Mouse (Mus musculus): Measurements from ENCODE around the gene Gjb4.
A peak's percentile ranks its signal among the peaks of the same experiment; 100 is the strongest.

Gjb4 gene

DNA sequence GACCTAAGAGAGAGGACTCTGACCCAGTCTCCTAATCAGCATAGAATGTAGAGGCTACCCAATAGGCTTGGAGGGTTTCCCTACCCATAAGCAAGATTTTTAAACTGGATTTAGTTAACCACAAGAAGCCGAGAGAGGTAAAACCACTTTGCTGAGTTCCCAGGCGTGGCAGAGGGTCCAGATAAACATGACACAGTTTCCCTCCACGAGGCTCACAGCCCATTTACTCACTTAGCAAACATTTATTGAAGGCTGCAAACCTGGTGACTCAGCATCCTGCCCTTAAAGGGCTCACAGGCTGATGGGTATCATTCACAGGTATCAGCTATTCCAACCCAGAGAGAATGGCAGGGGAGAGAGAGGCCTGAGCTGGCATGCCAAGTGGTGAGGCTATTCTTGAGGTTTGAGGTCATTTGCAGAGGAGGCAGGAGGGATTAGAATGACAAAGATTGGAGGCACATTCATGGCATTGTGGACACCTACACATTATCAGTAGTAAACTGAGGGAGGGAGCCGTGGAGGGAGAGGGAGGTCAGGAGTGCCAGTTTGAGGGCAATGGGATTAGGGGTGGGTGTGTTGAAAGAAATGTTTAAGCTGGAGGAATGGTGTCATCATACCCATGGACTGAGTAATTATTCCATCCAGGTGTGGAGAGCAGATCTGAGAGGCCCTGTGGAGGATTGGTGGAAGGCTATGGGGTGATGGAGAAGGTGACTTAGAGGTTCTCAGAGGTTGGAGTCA, 4.2 kb downstream of the Gjb4 start:
- DNase-seq (ENCODE audit: low spot score): no peak

DNA sequence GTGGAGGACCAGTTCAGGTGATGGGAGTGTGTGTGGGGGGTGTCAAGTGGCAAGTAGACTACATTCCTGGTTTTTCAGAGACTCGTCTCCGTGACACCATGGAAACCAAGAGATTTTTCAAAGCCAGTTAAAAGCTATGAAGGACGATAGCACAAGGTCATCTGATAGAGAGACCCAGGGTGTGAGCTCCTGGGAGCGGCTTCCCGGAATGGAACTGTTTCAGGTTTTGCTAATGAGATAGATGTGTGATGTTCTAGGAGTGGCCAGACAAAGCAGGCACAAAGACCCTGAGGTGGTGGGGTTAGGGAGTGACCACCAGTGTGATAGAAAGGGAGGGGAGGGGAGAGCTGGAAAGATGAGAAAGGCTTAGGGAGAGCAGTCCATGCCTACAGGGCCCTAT, 8.9 kb downstream of the Gjb4 start:
- no peak for DNase-seq (ENCODE audit: low spot score)

DNA sequence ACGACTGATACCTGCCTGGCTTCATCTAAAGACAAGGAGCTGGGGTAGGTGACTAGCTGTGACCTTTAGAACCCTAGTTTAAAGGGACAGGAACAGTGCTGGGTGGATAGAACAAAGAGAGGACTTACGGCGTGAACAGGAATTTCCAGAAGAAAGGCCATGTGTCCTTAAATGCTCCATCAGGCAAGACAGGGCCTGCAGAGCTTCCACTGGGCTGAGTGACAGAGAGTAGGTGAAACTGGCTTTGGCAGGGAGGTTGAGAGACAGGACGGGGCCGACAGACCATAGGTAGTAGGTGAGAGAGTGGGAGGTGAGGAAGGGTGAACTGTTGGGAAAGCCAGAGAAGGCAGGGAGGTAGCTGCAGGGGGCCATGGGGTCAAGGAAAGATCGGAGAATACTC, 12.5 kb downstream of the Gjb4 start:
- no peak for DNase-seq (ENCODE audit: low spot score)

DNA sequence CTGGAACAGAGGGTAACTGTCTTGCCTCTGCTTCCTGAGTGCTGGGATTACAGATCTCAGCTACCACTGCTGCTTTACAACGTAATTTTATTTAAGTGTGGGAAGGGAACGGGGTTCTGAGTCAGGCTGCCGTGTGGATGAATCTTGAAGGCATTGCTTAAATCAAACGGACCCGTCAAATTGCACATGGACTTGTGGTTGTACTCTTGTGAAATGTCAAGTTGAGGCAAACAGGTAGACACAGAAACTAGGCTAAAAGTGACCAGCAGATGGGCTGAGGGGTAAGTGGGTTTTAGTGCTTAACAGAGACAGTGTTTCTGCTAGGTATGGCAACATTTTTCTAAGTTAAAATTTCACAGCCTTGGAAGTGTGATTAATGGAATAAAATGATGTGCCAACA, 16.2 kb downstream of the Gjb4 start:
- DNase-seq (ENCODE audit: low spot score): no peak

DNA sequence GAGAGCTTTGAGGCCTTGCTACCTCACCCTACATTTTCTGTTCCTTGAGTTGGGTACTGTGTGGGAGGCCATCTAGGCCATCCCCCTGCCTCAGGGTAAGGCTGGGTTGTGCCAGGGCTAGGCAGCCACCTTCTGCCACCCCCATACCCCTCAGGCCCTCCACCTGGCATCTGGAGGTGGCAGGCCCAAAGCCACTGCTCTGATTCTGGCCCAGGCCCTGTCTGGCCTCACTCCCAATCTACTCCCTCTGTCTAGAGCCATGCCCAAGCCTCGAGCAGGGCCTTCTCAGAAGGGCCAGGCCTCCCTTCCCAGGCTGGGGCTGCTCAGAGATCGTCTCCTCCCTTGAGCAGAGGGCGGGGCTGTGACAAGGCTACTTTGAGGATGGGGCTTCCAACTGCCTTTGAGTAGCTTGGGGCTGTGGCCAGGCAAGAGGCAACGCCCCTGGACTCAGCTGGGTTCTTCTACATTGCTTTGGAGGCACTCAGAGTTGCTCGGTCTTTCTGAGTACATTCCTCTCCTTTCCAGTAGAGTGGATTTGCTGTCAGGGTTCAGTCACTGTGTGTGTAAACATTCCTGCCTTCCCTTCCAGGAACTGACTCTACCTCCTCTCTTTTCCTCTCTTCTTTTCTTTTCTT, 18.9 kb downstream of the Gjb4 start:
- DNase-seq (ENCODE audit: low spot score): no peak

DNA sequence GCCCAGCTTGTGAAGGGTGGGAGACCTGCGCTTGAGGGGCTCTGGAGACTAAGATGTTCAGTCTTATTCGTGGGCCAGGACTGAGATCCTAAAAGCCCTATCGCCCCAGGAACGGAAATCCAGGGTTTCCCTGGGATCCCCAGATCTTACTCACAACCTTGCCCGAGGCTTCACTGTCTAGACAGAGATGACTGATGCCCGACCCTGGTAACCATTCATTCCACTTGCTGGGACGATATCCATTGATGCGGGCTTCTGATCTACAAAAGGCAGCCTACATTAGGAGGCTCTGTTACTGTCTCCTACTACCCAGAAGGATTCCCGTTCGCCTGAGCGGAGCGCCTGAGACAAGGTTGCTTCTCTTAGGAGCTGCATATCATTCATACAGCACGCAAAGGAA, 22.7 kb downstream of the Gjb4 start:
- DNase-seq (ENCODE audit: low spot score): no peak

DNA sequence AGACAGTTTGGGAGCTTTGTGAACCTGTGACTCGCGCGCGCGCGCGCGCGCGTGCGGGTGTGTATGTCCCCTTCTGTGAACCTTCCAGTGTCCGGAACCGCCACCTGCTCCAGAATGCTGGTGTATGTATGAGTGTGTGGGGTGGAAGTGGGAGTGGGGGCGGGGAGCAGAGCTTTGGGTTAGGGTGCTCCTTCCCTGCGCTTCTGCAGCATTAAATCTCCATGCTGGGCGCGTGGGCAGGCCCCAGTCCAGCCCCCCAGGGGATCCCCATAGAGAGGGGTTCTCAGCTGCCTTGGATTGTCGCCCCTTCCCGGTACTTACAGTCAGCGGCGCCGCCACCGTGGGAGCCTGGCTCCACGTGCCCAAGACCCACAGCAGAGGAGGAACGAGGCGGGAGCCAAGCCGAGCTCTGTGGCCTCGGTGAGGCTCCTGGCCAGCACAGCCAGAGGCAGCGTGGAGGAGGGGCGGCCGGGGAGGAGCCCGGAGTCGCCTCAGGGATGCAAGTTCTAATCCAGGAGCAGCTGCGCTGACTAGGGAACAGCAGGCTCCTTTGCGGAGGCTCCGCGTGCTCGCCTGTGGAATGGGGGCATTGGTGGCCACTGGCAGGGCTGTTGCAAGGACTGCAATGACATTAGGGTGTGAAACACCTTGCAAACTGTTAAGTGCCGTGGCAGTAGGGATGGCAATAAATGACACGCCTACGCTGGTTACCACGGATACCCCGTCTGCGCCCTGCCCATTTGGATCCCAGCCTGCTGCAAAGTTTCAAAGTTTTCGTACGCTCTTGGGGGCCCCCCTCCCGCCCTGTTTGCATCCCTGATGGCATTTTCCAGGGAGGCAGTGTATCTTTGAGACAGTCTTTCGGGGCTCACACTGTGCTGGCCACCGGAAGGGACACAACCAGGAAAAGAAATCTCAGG, 23.4 kb downstream of the Gjb4 start, which contains the start of gene Gjb3:
TSS of gene Gjb3 (minus strand) at position 664 of the 920 bp plus-strand sequence.
- no peak for DNase-seq (ENCODE audit: low spot score)

DNA sequence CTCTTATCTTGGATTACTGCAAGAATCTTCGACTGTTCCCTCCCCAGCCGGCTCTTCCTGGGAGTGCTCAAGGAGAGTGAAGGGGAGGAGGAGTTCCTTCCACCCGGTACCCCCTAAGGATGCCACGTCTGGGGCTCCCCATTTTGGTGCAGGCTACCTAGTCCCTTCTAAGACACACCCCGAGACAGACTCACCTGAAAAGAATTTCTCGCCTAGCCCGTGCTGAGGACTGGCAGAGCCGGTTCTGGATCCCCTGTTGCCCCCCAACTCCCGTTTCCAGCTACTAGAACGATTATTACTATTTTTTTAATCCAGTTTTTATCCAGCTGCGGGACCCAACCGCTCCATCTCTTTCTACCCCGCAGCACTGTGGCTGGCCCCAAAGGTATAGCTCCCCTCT, 24.1 kb downstream of the Gjb4 start:
- DNase-seq (ENCODE audit: low spot score): no peak

DNA sequence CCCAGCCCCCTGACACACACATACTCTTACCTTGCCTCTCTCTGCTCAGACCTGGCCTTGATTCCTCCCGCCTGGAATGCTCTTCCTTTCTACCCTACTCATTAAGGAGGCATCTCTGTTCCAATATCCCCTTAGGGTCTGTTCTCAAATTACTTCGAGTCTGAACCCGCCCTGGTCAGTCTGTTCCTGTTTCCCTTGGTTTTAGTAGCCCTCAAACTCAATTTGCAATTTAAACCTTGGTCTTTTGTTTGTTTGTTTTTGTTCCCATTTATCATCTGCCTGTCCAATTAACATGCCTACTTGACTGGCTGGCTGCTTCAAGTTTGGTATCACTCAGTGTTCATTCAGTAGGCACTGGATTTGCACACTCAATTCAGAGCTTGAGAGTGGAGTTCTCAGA, 24.8 kb downstream of the Gjb4 start:
- DNase-seq (ENCODE audit: low spot score): peak; percentile 60

DNA sequence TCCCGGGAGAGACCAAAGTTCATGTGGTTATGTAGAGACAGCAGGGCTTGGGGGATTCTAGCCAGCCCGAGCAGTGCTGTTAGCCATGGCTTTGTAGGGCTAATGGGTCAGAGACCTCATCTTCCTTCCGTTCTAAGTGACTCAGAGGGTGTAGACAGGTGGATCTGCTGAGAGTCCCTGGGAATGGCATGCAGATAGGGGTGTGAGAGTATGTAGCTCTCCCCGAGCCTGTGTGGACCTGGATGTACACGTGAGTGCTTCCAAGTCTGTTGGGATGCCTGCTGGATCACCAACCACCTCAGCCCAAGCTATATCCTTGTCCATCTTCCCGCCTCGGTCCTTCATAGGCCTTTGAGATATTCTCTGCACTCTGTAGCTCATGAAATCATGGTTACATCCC, 25.5 kb downstream of the Gjb4 start:
- DNase-seq (ENCODE audit: low spot score): no peak

DNA sequence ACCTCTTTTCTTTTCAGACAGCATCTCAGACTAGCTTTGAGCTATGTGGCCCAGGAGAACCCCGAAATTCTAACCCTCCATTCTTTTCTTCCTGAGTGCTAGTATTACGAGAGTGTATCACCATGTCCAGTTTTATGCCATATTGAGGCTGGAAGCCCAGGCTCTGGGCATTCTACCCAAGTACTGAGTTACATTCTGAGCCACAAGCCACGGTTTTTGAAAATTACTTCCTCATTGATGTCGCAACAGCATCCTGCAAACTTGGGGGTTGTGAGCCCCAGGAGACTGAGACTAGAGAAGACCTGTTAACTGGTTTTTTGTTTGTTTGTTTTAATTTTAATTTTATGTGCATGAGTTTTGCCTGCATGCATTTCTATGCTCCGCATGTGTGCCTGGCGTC, 26.1 kb downstream of the Gjb4 start:
- DNase-seq (ENCODE audit: low spot score): no peak

DNA sequence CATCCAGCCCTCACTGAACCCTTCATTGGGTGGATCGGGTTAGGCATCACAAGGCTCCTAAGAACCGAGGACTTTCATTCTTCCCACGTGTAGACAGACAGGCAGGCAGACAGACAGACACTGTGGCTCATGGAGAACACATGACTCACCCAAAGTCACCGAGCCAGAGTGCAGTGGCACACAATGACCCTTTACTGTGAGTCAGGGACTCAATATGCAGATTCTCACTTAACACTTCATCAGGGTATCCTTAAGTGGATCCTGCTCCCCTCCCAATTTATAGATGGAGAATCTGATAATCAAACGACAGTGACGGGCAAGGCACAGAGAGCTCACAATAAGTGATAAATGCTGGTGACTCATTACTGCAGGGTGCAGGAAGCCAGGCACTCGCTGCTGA, 26.6 kb downstream of the Gjb4 start:
- no peak for DNase-seq (ENCODE audit: low spot score)

DNA sequence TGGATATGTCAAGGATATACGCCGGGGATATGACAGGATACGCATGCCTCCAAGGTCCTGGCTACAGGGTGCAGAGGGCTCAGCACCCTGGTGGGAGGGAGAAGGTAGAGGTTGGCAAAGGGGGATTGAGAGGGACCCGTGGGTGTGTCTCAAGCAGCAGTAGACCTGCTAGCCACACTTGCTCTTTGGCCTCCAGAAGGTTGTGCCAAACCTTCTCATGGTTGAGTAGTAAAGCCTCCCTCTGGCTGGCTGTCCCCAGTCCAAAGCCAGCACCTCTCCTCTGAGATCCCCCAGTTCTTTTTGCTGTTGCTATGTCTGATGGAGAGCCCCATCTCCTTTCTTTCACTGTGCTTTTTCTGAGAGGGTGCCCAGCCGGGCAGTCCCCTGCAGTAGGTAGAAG, 28.6 kb downstream of the Gjb4 start:
- DNase-seq (ENCODE audit: low spot score): no peak

DNA sequence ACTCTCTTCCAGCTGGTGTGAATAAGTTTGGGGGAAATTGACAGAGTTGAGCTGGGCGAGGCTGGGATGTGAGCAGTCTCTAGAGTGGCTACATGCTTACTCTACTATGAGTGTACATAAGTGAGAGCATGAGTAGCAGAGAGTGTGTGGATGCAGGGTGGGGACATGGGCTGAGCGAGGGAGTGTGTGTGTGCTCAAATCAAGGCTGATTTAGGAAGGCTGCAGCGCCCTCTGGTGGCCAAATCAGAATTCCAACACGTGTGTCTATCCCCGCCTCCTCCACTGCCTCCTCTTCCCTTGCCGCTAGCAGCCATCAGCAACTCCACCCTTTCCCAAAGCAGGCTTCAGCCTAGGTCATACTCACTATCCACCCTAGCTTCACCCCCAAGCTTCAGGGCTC, 29.1 kb downstream of the Gjb4 start:
- peak; percentile 94 for DNase-seq (ENCODE audit: low spot score)

DNA sequence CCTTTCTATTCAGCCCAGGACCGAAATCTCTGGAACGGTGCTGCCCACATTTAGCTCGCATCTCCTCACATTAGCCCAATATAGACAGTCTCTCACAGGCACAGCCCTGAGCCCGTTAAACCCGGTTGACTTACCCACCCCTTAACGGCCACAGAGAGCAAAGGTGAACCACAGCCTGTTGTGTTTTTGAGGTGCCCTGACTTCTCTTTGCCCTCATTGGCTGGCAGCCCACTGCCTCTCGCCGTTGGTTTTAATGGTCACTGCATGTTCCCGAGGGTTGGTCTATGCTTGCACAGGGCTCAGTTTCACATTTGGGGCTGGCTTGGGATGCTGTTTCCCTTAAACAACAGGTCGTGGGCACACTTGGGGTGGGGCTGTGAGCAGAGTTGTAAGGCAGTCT, 29.6 kb downstream of the Gjb4 start:
- DNase-seq (ENCODE audit: low spot score): no peak

DNA sequence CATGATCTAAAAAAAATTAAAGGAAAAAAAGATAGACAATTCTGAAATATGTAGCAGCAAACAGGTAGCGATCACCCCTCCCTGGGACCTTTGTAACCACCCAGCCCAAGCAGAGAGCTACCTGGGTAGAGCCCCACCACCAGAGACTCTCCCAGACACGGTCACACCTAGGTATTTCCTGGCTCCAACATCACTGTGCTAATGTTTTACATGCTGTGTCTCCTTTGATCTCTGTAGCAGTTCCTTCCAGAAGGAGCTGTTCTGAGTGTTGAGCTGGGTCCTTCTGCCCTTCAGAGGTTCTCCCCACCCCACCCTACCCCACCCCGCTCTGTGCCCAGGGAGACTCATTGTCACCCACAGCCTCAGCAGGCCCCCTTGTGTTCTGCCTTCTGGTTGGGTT, 30.2 kb downstream of the Gjb4 start:
- no peak for DNase-seq (ENCODE audit: low spot score)

DNA sequence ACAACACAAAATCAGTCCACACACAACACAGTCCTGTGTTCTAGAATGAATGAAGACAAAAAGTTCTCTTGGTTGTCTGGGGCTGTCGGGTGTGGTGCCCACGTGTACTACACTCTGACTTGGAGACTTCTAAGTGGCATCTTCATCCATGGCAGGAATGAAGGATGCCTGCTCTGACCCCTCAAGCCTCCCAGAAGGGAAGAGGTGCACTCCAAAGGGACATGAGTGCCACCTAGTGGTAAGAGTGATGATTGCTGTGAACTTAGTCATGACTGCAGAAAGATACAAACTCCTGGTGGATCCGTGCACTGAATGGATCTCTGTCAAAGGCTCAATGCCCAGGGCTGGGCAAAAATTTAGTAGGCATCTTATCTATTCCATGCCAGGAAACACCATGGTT, 34.3 kb downstream of the Gjb4 start:
- peak; percentile 92 for DNase-seq (ENCODE audit: low spot score)

DNA sequence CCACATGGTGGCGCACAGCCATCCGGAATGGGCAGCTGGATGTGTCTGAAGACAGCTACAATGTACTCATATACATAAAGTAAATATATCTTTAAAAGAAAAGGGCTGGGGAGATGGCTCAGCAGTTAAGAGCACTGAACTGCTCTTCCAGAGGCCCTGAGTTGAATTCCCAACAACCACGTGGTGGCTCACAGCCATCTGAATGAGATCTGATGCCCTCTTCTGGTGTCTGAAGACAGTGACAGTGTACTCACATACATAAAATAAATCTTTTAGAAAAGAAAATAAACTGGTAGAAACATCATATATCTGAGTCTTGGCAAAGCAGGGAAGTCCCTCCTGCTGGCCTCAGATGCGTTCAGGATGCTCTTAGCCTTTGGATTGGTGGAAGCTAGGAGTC, 36.7 kb downstream of the Gjb4 start:
- DNase-seq (ENCODE audit: low spot score): no peak

DNA sequence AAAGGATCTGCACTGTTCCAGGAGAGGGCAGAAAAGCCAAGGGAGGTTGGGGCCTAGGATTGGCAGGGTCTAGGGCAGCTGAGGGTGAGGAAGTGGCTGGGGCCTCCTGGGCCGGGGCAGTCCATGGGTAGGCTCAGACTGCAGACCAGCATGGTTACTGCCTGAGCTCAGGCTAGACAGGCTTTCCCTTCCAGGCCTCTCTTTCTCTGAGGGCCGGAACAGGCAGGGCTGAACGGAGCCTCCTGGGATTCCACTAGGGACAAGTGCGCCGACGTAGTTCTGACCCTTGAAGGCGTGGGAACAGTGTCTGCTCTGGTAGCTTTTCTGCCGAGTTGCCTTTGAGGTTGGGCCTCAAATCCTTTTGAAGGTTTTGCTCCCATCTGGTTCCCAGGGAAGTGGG, 38.1 kb downstream of the Gjb4 start:
- DNase-seq (ENCODE audit: low spot score): no peak

DNA sequence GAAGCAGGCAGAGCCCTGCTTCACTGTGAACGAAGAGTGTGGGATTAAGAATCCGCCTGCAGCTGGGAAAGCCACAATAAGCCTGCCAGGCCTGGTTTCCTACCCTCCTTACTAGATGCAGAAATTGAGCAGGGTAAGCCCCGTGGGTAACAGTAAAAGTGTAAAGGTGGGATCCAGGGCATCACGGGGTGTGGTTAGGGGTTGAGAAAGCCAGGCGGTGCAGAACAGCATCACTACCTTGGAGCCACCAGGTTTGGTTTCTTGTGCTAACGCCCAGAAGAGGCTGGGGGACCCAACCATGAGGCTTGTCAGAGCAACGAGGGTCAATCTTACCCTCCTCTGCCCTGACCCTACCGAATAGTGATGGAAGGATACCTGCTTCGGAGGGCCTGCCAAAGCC, 39.3 kb downstream of the Gjb4 start:
- DNase-seq (ENCODE audit: low spot score): no peak

DNA sequence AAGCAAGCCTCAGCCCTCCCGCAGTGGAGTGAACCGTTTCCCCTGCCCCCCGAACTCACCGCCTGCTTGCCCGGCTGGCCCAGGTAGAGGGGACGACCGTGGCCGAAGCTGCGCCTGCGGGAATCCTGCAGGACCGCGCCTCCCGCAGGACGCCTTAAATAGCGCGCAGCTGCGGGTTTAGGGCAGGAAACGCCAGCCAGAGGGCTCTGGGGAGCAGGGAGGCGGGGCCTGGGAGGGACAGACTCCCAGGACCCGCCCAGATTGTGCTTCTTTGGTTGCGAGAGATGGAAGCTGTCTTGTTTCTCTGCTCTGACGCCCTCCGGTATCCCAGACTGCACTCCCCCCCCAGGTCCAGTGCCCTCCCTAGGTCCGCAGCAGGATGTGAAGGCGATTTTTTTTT, 40.0 kb downstream of the Gjb4 start, which contains the start of gene Gja4:
TSS of gene Gja4 (minus strand) at position 179 of the 400 bp plus-strand sequence.
- DNase-seq (ENCODE audit: low spot score): peak; percentile 90

DNA sequence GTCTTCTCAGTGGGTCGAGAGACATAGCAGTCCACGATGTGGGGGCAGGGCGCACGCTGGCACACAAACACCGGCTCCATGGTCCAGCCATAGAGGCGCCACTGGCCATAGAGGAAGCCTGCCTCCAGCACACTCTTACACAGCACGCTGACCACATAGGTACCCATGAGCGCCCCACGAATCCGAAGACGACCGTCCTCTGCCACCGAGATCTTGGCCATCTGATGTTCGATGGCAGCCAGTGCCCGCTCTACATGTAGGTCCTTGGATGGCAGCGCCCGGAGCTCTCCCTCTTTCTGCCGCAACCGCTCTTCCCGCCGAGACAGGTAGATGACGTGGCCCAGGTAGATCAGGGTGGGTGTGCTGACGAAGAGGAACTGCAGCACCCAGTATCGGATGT, 41.5 kb downstream of the Gjb4 start:
- DNase-seq (ENCODE audit: low spot score): no peak

DNA sequence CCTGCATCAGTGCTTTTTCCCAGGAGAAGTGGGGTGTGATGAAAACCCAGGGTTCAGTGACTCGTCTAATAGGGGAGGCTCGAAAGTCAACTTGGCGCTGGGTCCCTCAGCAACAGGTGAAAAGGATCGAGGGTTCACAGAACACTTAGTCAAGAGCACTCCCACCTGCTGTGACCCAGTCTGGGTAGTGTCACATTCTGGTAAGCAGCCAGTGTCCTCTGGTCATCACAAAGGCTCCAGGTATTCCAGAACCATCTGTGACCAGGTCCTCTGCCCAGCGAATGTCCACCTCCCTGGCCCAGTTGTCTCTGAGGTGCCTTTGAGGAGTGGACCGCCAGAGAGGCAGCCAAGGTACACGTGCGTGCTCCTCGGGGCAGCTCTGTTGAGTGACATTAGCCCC, 42.3 kb downstream of the Gjb4 start:
- DNase-seq (ENCODE audit: low spot score): no peak
